Mouse (Mus musculus) frontal cortex, postnatal 10 days (tissue): Measurements from ENCODE around the gene Klhl22.

Experiments used
- DNase-seq, 2 experiments: peaks; one replicate each; pipeline ENCODE4 v3.0.0; 2022; ENCODE audit warnings: low spot score in 2 of 2, mixed read lengths in 1 of 2

Klhl22 gene

GRCm38 (mm10) chr16:17757756-17758155, 1.7 kb upstream of the Klhl22 start:
- DNase-seq: no peak

- no peak for DNase-seq
These were observed 516 bp upstream of the Klhl22 start for GRCm38 (mm10) chr16:17758902-17759301.

DNA sequence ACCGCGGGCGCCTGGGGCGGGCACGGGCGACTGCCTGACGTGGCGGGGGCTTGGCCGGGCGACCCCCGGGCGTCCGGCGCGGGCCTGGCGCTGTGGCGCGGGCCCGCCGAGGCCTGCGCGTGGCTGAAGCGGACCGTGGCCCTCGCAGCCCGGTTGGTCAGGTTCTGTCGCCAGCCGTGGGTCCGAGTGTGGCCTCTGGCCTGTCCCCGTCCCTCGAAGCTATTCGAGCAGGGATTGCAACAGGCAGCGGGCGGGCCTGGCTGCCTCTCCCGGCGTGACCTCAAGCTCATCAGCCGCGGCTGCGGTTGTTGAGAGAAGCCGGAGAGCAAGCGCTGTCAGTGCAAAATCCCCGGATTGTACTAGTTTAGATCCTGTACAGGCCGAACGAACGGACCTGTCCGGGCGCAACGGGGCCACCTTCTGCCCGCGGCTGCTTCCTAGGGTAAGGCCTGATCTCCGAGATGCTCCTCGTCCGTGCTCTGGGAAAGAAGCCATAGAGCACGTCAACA, 449 bp downstream of the Klhl22 start:
- peak in 1 of 2 experiments; percentile 44 for DNase-seq

- DNase-seq: peak in 1 of 2 experiments; percentile 24
These were observed 1.2 kb downstream of the Klhl22 start for GRCm38 (mm10) chr16:17760657-17761056.

- DNase-seq: no peak
These were observed 1.7 kb downstream of the Klhl22 start for GRCm38 (mm10) chr16:17761074-17761473.

DNA sequence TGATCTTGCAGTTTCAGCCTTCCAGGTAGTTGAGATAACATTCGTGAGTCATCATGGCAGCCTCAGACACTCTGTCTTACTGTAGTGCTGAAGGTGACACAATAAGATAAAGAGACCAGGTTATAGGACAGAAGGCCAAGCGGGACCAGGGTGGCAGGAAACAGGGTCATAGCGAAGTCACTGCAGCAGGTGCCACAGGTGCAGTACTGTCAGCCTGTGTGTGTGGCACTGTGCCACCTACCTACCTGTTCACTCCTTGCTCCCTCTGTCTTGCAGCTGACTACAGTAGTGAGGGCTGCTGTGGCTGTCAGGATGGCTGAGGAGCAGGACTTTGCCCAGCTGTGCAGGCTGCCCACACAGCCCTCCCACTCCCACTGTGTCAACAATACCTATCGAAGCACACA, 4.7 kb downstream of the Klhl22 start:
- no peak for DNase-seq

DNA sequence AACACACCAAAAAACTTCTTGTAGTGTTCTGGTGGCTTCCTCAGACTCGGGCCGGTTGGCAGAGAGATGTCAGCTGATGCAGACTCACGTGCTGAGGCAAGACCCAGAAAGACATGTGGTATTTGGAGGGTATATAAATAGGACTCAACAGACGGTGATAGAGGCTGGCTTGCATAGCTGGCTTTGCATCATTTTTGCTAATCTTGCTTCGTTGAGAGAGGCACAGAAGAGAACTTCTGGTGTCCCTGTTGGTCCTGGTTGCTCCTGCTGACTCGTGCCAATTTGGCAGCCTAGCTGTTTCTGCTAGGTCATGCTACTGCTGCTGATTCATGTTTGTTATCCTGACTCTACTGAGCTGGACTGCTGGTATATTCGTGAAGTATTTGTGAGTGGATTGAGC, 9.4 kb downstream of the Klhl22 start:
- DNase-seq: no peak

DNA sequence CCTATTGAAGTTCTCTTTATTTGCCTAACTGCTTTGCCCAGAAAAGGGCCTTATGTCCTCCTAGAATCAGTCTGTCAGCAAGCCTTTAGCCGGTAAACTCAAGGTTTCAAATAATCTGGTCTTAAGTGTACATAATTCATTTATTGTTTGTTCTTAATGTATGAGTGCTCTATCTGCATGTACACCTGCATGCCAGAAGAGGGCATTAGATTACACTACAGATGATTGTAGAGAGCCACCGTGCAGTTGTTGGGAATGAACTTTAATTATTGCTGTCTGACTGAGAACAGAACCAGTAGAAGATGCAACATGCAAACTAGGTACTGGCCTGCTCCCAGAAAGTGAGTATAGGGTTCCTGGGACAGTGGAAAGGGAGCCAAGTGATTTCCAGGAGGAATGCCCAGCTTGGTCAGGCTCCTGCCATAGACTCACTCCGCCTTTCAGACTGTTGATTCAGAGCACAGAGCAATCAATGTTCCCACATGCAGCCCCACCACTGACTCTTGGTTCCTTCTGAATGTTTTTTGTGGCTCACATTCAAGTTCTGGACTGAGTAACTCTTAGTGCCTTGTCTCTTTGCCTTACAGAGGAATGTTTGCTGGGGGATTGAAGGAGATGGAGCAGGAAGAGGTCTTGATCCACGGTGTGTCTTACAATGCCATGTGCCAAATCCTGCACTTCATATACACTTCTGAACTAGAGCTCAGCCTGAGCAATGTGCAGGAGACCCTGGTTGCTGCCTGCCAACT, 11.9 kb downstream of the Klhl22 start:
- no peak for DNase-seq

- no peak for DNase-seq
These were observed 17.4 kb downstream of the Klhl22 start for GRCm38 (mm10) chr16:17776828-17777227.

- no peak for DNase-seq
These were observed 18.8 kb downstream of the Klhl22 start for GRCm38 (mm10) chr16:17778223-17778622.

GRCm38 (mm10) chr16:17779692-17780091, 20.3 kb downstream of the Klhl22 start:
- DNase-seq: no peak

GRCm38 (mm10) chr16:17785337-17785736, 25.9 kb downstream of the Klhl22 start:
- DNase-seq: no peak

DNA sequence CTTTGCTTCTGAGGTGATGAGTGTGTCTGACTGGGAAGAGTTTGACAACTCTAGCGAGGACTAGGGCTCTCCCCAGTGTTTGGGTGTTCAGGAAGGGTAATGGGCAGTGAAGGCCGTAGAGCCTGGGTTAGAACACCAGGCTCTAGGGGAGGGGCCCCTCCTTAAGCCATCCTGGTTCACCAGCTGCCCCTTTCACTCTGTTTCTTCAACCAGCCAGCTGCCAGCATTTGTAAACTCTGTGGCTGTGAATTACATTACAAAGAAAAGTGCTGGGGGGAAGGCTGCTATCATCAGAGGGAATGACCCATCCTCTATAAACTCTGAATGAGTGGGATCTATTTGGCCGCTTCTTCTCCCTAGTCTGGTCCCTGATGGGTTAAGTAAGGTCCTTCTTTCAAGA, 33.3 kb downstream of the Klhl22 start:
- no peak for DNase-seq

GRCm38 (mm10) chr16:17794047-17794446, 34.6 kb downstream of the Klhl22 start:
- no peak for DNase-seq

DNA sequence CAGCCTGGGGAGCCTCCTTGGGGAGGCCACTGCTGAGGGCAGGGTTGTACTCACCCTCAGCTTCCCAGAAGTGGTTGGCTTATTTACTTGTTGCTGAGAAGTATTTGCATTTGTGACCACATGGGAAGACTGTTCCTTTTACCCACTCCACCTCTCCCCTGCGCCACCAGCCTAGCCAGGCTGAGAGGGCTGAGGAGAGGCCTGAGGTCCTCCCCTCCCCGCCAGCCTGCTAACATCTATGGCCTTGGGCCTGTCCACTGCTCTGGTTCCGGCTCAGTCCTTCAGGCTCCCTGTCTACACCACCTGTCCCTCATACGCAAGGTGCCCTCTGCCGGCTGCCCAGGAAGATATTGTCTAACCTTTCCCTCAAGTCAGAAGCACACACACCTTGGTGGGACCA, 36.2 kb downstream of the Klhl22 start:
- no peak for DNase-seq

GRCm38 (mm10) chr16:17796519-17796918, 37.1 kb downstream of the Klhl22 start:
- DNase-seq: no peak

- DNase-seq: no peak
These were observed 37.8 kb downstream of the Klhl22 start, which contains the start of gene Scarf2 for GRCm38 (mm10) chr16:17796971-17797811. Gene Scarf2, plus strand, starts transcription at chr16:17797282.

DNA sequence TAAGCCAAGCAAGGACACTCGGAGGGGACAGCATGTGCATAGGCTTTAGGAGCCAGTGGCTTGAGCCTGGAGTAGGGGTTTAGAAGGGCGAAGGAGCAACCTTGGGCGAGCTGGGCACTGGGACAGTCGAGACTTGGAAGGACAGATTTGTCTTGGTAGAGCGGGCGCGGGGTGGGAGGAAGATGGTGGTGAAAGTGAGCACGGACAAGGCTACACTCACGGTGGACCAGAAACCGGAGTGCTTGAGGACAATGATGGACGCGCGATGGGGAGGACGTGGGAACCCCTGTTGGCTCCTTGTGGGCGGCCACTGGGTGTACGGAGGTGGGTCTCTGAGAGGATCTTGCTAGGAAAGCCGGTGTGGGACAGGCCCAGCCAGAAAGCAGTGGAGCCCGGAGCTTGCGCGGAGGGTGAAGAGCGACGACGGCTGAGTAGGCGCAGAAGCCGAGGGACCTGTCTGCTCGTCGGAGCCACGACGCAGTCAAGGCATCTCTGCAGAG, 38.4 kb downstream of the Klhl22 start:
- DNase-seq: no peak

DNA sequence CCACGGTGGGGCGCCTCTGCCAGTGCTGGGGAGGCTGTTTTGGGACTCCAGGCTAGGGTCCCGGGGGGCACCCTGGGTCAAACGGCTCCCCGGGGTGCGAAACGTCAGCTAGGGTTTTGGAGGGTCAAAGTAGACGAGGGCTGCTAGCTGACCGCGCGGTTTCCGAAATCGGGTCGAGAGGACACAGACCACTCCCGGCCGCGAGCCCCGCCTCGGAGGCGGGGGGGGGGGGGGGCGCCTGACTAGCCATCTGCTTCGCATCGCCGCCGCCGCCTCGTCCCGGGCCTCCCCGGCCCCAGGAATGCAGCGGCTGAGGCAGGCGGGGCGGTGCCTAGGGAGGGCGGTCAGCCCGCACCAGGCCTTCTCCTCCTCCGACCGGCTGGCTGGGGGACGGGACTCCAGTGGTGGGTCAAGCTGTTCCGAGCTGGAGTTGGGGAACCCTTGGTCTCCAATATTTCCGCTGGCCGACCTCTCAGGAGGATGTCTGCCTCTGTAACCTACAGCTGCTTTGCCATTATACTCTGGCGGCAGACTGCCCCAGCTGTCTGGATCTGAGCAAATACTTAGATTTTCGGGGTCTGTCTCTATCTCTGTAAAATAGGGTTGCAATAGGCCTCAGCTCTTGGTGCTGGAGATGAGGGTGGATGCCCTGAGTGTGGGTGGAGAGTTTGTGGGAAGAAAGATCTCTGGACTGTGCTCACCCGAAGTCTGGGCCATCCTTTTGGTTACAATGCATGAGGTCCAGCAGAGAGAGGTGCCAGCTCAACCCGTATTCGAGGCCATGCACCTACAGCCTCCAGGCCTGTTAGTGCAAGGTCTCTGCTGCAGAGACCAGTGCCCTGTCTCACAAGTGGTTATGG, 39.1 kb downstream of the Klhl22 start:
- no peak for DNase-seq

GRCm38 (mm10) chr16:17799584-17799983, 40.2 kb downstream of the Klhl22 start:
- DNase-seq: no peak

GRCm38 (mm10) chr16:17801777-17802455, 42.5 kb downstream of the Klhl22 start:
- no peak for DNase-seq
